Mouse (Mus musculus) v-Abl transformed pro-B cells (cell line): ENCODE measurements around the gene Olfr742.

ENCODE experiments used
- in situ Hi-C, 2 experiments: fragments of 400-800 bp; cut with MboI; formaldehyde crosslinking; loops; one replicate each; pipeline ENCODE4 v1.15.1; 2025; ENCODE audit not compliant: unreplicated experiment in 2 of 2

The Olfr742 gene

DNA sequence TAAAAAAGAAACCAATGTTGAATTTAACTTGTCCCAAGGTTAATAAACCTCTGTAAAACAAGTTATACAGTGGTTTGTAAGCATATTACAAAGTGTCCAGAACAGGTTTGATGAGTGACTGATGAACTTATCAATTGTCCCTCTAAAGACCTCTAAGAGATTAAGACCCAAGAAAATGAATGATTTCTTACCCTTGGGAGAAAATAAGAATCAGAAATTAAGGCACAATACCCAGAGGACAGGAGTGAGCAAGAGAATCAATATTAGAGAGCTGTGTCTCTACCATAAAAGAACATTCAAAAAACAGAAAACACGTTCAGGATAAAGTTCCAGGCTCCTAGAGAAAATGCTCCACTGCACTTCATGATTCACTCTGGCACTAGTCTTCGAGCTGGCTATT is at the start of gene Olfr742:
Gene Olfr742, plus strand, starts transcription at position 301 of the 400 bp plus-strand sequence.
- in situ Hi-C loops: no loop called here

DNA sequence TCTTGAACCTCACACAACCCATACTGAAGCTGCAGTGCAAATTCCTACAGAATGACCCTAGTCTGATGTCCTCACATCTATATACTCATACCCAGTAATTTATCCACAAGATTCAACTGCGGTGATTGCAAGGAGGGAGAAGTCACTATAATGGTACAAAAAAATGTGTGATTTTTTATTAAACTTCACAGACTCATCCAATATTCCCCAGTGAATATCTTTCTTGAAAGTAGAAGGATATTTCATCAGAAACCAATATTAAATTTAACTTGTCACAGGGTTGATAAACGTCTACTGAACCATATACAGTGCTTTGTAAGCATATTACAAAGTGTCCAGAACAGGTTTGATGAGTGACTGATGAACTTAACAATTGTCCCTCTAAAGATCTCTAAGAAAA is 31.0 kb upstream of the Olfr742 start, which contains the start of gene Olfr741:
Gene Olfr741, plus strand, starts transcription at position 301 of the 400 bp plus-strand sequence.
- in situ Hi-C loops: no loop called here

DNA sequence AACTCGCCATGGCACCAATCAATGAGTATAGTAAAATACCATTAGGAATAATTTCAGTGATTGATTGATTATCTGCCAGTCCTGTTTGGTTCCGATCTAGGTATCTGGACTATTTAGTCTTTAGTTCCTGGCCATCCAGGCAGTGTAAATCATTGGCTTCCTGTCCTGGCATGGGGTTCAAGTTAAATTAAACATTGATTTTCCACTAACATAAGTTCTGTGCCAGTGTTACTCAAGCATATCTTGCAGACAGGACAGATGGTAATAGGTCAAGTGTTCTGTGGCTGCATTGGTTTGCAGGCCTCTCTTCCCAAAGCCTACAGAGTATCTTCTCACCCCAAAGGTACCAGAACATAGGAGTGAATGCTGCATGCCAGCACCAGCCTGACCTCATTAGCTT is 25.0 kb upstream of the Olfr742 start:
- in situ Hi-C loops: no loop called here

DNA sequence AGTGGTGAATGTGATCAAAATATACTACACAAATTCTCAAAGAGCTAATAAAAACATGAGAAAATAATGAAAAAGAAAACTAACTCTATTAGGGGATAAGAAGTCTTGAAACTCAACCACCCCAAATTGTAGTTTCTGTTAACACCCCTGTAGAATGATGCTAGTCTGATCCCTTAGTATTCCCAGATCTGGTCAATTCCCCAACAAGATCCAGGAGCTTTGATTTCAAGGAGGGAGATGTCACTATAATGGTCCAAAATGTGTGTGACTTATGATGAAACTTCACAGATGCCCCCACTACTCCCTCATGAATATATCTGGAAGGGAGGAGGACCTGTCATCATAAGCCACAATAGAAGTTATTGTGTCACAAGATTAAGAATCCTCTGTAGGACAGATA is 18.1 kb downstream of the Olfr742 start, which contains the start of gene Olfr743:
Gene Olfr743, plus strand, starts transcription at position 301 of the 400 bp plus-strand sequence.
- in situ Hi-C loops: no loop called here

DNA sequence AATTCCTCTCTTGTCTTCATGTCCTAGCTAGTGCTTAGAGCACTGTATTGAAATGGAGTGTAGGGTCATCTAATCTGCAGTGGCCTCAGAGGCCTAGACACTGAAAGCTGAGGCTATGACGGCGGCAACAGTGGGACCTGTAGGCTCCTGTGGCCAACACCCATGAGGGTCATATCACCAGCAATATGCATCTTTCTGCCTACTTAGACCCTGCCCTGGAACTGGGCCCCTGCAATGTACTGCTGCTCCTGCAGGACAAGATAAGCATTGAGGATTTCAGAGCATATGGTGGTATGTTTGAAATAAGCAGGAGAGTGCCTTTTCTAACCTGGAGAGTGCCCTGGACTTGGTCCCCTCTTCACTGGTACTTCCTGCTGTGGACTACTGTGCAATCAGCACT is 49.3 kb downstream of the Olfr742 start:
- in situ Hi-C loops: no loop called here
